In the genomic region with DNA sequence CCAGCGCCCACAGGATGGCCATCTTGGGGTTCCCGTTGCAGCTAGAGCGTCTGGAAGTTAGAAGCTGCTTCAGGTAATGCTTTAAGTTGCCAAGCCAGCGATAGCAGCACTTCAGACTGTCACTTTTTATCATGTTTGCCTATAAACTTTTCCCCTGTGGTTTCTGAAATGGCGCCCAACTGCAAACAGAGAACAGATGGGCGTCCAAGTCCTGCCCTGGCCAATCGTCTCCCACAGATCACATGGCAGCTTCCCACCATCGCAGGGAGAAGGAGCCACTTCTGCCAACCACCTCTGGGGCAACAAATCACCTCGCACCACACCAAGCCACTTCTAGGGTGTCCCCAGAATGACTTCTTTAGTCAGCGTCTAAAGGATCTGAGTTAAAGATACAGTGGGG, we compare ENCODE assay signal across 26 mouse cellular contexts.
A peak's percentile ranks its signal among the peaks of the same experiment; 100 is the strongest.
DNase-seq lines count a peak whose midpoint lies in the region; ATAC-seq lines count a peak whose summit lies in the region.
"Had no signal": no experiment of that assay in that cellular context is flagged by ENCODE, and none has a peak within 500 bp of the region (broad histone marks: within the 10 kb centered on the region; RNA-seq: fewer than 3 reads in every experiment).

No protein-coding gene starts in this region.

- H3K9ac ChIP-seq in embryonic facial prominence, embryonic 13.5 days, result peak overlapping the region; percentile 46
- H3K9ac ChIP-seq in stomach, embryonic 14.5 days (replicated peaks; ENCODE audit: low read depth, low read length), result no peak overlapping the region
- H3K9ac ChIP-seq: forebrain, embryonic 12.5 days; heart, embryonic 13.5 days; hindbrain, embryonic 12.5 days; neural tube, embryonic 13.5 days had no signal

- H3K4me3 ChIP-seq in embryonic facial prominence, embryonic 13.5 days, result no peak overlapping the region
- H3K4me3 ChIP-seq in embryonic facial prominence, embryonic 10.5 days, result no peak overlapping the region
- no peak overlapping the region for H3K4me3 ChIP-seq in stomach, embryonic 14.5 days (ENCODE audit: low read depth, low read length)
- H3K4me3 ChIP-seq: erythroblast, embryonic 14.5 days; forebrain, embryonic 12.5 days; heart, adult 2 months; heart, embryonic 13.5 days; hindbrain, embryonic 12.5 days; left cerebral cortex, adult 2 months; neural tube, embryonic 13.5 days had no signal

- H3K9me3 ChIP-seq in embryonic facial prominence, embryonic 13.5 days, result no peaks in the 10 kb centered on the region
- no peaks in the 10 kb centered on the region for H3K9me3 ChIP-seq in embryonic facial prominence, embryonic 10.5 days
- H3K9me3 ChIP-seq in stomach, embryonic 14.5 days (ENCODE audit: control insufficient read depth, low read depth, low read length), result no peaks in the 10 kb centered on the region
- H3K9me3 ChIP-seq: forebrain, embryonic 12.5 days; heart, embryonic 13.5 days; hindbrain, embryonic 12.5 days; neural tube, embryonic 13.5 days had no signal

- H3K4me1 ChIP-seq in embryonic facial prominence, embryonic 13.5 days, result peaks cover 98% of the 10 kb centered on the region
- H3K4me1 ChIP-seq in embryonic facial prominence, embryonic 10.5 days, result peaks cover 87% of the 10 kb centered on the region
- H3K4me1 ChIP-seq in stomach, embryonic 14.5 days (ENCODE audit: control insufficient read depth, insufficient read depth, low read length), result peaks cover 76% of the 10 kb centered on the region
- H3K4me1 ChIP-seq: megakaryocyte, embryonic 14.5 days had no signal

- ATAC-seq in embryonic facial prominence, embryonic 13.5 days (ENCODE audit: insufficient number of reproducible peaks, insufficient read depth, low FRiP score, low TSS enrichment, low read depth), result no peak
- no peak for ATAC-seq in stomach, embryonic 14.5 days (ENCODE audit: insufficient number of reproducible peaks, insufficient read depth, low FRiP score, low read depth)

- H3K27ac ChIP-seq in embryonic facial prominence, embryonic 13.5 days, result peak overlapping the region; percentile 55
- H3K27ac ChIP-seq in embryonic facial prominence, embryonic 10.5 days (replicated peaks), result no peak overlapping the region; the same call in 1 of the 2 replicates
- H3K27ac ChIP-seq in stomach, embryonic 14.5 days (ENCODE audit: low read length), result peak overlapping the region; percentile 7; the same call in 1 of the 2 replicates
- H3K27ac ChIP-seq: forebrain, embryonic 12.5 days; heart, adult 2 months; heart, embryonic 13.5 days; hindbrain, embryonic 12.5 days; neural tube, embryonic 13.5 days had no signal

- peak overlapping the region; percentile 38 for H3K4me2 ChIP-seq in embryonic facial prominence, embryonic 13.5 days
- peak overlapping the region; percentile 22; the same call in 1 of the 2 replicates for H3K4me2 ChIP-seq in stomach, embryonic 14.5 days (replicated peaks; ENCODE audit: low read depth, low read length)
- H3K4me2 ChIP-seq: forebrain, embryonic 12.5 days; heart, embryonic 13.5 days; hindbrain, embryonic 12.5 days; neural tube, embryonic 13.5 days had no signal

- WGBS in embryonic facial prominence, embryonic 13.5 days, result 58% methylated on average over 10 of the region's 10 CpGs
- WGBS in embryonic facial prominence, embryonic 10.5 days, result 84% methylated on average over 10 of the region's 10 CpGs
- WGBS in stomach, embryonic 14.5 days, result 57% methylated on average over 10 of the region's 10 CpGs

- no peaks in the 10 kb centered on the region for H3K27me3 ChIP-seq in embryonic facial prominence, embryonic 13.5 days
- peaks cover 27% of the 10 kb centered on the region; the same call in 1 of the 2 replicates for H3K27me3 ChIP-seq in embryonic facial prominence, embryonic 10.5 days (replicated peaks; ENCODE audit: low read depth, poor library complexity, severe bottlenecking)
- H3K27me3 ChIP-seq in stomach, embryonic 14.5 days (ENCODE audit: control insufficient read depth, insufficient read depth, low read length), result no peaks in the 10 kb centered on the region
- H3K27me3 ChIP-seq: heart, embryonic 13.5 days; hindbrain, embryonic 12.5 days; megakaryocyte, embryonic 14.5 days; neural tube, embryonic 13.5 days had no signal

- H3K36me3 ChIP-seq in embryonic facial prominence, embryonic 13.5 days, result peaks cover 10% of the 10 kb centered on the region
- H3K36me3 ChIP-seq in embryonic facial prominence, embryonic 10.5 days (replicated peaks), result peaks cover 7% of the 10 kb centered on the region
- H3K36me3 ChIP-seq in stomach, embryonic 14.5 days (ENCODE audit: control insufficient read depth, insufficient read depth, low read length), result peaks cover 8% of the 10 kb centered on the region; the same call in 1 of the 2 replicates
- H3K36me3 ChIP-seq: forebrain, embryonic 12.5 days; hindbrain, embryonic 12.5 days; neural tube, embryonic 13.5 days had no signal

- no peak for DNase-seq in embryonic facial prominence, embryonic 10.5 days (ENCODE audit: low spot score)
- DNase-seq in lung, adult 18-20 months, result peak; percentile 47 to 62
- DNase-seq in lung, postnatal 14 days, result no peak
- peak; percentile 69 for DNase-seq in NIH3T3 (ENCODE audit: low read depth)
- DNase-seq in right cerebral cortex, adult 18-20 months, result no peak
- DNase-seq in T-cell, adult 2 months (ENCODE audit: low spot score), result no peak
- DNase-seq: adrenal gland, postnatal 25 days; cerebellum, adult 9-10 months; gastrocnemius, postnatal 36 days; heart, adult 2 months; heart, postnatal 14 days; kidney, postnatal 36 days; layer of hippocampus, adult 9-11 months; liver; midbrain, embryonic 14.5 days; retina, postnatal 1 day; right cerebral cortex, postnatal 4 days had no signal

Comparison
In these comparisons a context has a peak if more than half of its experiments do, and no peak if none do; other contexts are left out.
1. DNase-seq: peak in lung, adult 18-20 months (2 of 2) and NIH3T3 (single experiment); none in embryonic facial prominence, embryonic 10.5 days (single experiment), lung, postnatal 14 days (single experiment), right cerebral cortex, adult 18-20 months (single experiment) and T-cell, adult 2 months (single experiment).